Mouse (Mus musculus): ENCODE data around the gene Akr1b10. TPM values are rescaled to one million over a fixed set of nuclear protein-coding genes. Genes with fewer than 3 reads are reported as not detected.
"Not testable (repeated sequence)": the region's sequence is repeated elsewhere in the genome, so short reads cannot be mapped to it uniquely, and the experiment has no call there.

Gene Akr1b10
- polyA plus RNA-seq, 1 experiment = 102 TPM

- Histone ChIP-seq H3K4me1 (ENCODE audit: control insufficient read depth, insufficient read depth, low read length) (peaks cover 24% of the 10 kb centered on the region), H3K27ac (ENCODE audit: insufficient read depth, low read depth, low read length) (no peak overlapping the region), H3K4me3 (ENCODE audit: insufficient read depth, low read length) (no peak overlapping the region)
- no peak for TF ChIP-seq CTCF (IDR thresholded peaks at IDR 0.05; ENCODE audit: low read depth, low read length)
- TF ChIP-seq POLR2A (IDR thresholded peaks at IDR 0.05; ENCODE audit: borderline replicate concordance, low read depth, low read length) = no peak
Measured at GRCm38 (mm10) chr6:34370081-34370480, 13.9 kb upstream of the Akr1b10 start.

- Histone ChIP-seq H3K27ac (ENCODE audit: insufficient read depth, low read depth, low read length) (no peak overlapping the region), H3K4me1 (ENCODE audit: control insufficient read depth, insufficient read depth, low read length) (peaks cover 24% of the 10 kb centered on the region), H3K4me3 (ENCODE audit: insufficient read depth, low read length) (no peak overlapping the region; the same call in 1 of the 2 replicates)
- TF ChIP-seq POLR2A (IDR thresholded peaks at IDR 0.05; ENCODE audit: borderline replicate concordance, low read depth, low read length) = no peak
- TF ChIP-seq CTCF (IDR thresholded peaks at IDR 0.05; ENCODE audit: low read depth, low read length) = 0 out of 2 replicates have a peak, but pooled peaks have one; percentile 11
Measured at GRCm38 (mm10) chr6:34371700-34372351, 12.2 kb upstream of the Akr1b10 start.

- TF ChIP-seq POLR2A (IDR thresholded peaks at IDR 0.05; ENCODE audit: borderline replicate concordance, low read depth, low read length) = no peak
- TF ChIP-seq CTCF (IDR thresholded peaks at IDR 0.05; ENCODE audit: low read depth, low read length) = no peak
- H3K4me3 ChIP-seq (ENCODE audit: insufficient read depth, low read length) = 0 out of 2 replicates have a peak overlapping the region, but pooled peaks have one; percentile 3
- no peak overlapping the region for H3K27ac ChIP-seq (ENCODE audit: insufficient read depth, low read depth, low read length)
- peaks cover 12% of the 10 kb centered on the region for H3K4me1 ChIP-seq (ENCODE audit: control insufficient read depth, insufficient read depth, low read length)
Measured at GRCm38 (mm10) chr6:34373841-34374240, 10.2 kb upstream of the Akr1b10 start.

- not testable (repeated sequence) for H3K4me3 ChIP-seq (ENCODE audit: insufficient read depth, low read length); H3K27ac ChIP-seq (ENCODE audit: insufficient read depth, low read depth, low read length); H3K4me1 ChIP-seq (ENCODE audit: control insufficient read depth, insufficient read depth, low read length)
Measured at GRCm38 (mm10) chr6:34375888-34376287, 8.1 kb upstream of the Akr1b10 start.

- Histone ChIP-seq H3K27ac (ENCODE audit: insufficient read depth, low read depth, low read length) (no peak overlapping the region), H3K4me3 (ENCODE audit: insufficient read depth, low read length) (no peak overlapping the region), H3K4me1 (ENCODE audit: control insufficient read depth, insufficient read depth, low read length) (0 out of 2 replicates have a peak, but pooled peaks cover 2% of the 10 kb centered on the region)
- TF ChIP-seq CTCF (IDR thresholded peaks at IDR 0.05; ENCODE audit: low read depth, low read length) (no peak), POLR2A (IDR thresholded peaks at IDR 0.05; ENCODE audit: borderline replicate concordance, low read depth, low read length) (no peak)
Measured at GRCm38 (mm10) chr6:34383401-34383800, 617 bp upstream of the Akr1b10 start.

- 0 out of 2 replicates have a peak, but pooled peaks cover 2% of the 10 kb centered on the region for H3K4me1 ChIP-seq (ENCODE audit: control insufficient read depth, insufficient read depth, low read length)
- no peak for TF ChIP-seq CTCF (IDR thresholded peaks at IDR 0.05; ENCODE audit: low read depth, low read length)
- TF ChIP-seq POLR2A (IDR thresholded peaks at IDR 0.05; ENCODE audit: borderline replicate concordance, low read depth, low read length) = no peak
- H3K27ac ChIP-seq (ENCODE audit: insufficient read depth, low read depth, low read length) = peak overlapping the region; percentile 86
- H3K4me3 ChIP-seq (ENCODE audit: insufficient read depth, low read length) = peak overlapping the region; percentile 81
Measured at GRCm38 (mm10) chr6:34384701-34385370, 818 bp downstream of the Akr1b10 start.

GRCm38 (mm10) chr6:34388420-34389156 is 4.6 kb downstream of the Akr1b10 start:
- Histone ChIP-seq H3K27ac (ENCODE audit: insufficient read depth, low read depth, low read length) (no peak overlapping the region), H3K4me3 (ENCODE audit: insufficient read depth, low read length) (no peak overlapping the region), H3K4me1 (ENCODE audit: control insufficient read depth, insufficient read depth, low read length) (no peaks in the 10 kb centered on the region; the same call in 1 of the 2 replicates)
- TF ChIP-seq POLR2A (IDR thresholded peaks at IDR 0.05; ENCODE audit: borderline replicate concordance, low read depth, low read length) (no peak), CTCF (IDR thresholded peaks at IDR 0.05; ENCODE audit: low read depth, low read length) (no peak)

- Histone ChIP-seq H3K27ac (ENCODE audit: insufficient read depth, low read depth, low read length) (no peak overlapping the region), H3K4me3 (ENCODE audit: insufficient read depth, low read length) (no peak overlapping the region), H3K4me1 (ENCODE audit: control insufficient read depth, insufficient read depth, low read length) (peaks cover 47% of the 10 kb centered on the region)
- TF ChIP-seq CTCF (IDR thresholded peaks at IDR 0.05; ENCODE audit: low read depth, low read length) = no peak
- TF ChIP-seq POLR2A (IDR thresholded peaks at IDR 0.05; ENCODE audit: borderline replicate concordance, low read depth, low read length) = no peak
Measured at GRCm38 (mm10) chr6:34395897-34396296, 11.9 kb downstream of the Akr1b10 start.

GRCm38 (mm10) chr6:34398431-34398830 is 14.4 kb downstream of the Akr1b10 start:
- H3K4me3 ChIP-seq (ENCODE audit: insufficient read depth, low read length) = no peak overlapping the region; the same call in 1 of the 2 replicates
- TF ChIP-seq POLR2A (IDR thresholded peaks at IDR 0.05; ENCODE audit: borderline replicate concordance, low read depth, low read length) (no peak), CTCF (IDR thresholded peaks at IDR 0.05; ENCODE audit: low read depth, low read length) (no peak)
- H3K4me1 ChIP-seq (ENCODE audit: control insufficient read depth, insufficient read depth, low read length) = peaks cover 50% of the 10 kb centered on the region
- H3K27ac ChIP-seq (ENCODE audit: insufficient read depth, low read depth, low read length) = peak overlapping the region; percentile 80

Measured in bone marrow macrophage, adult 2 months (primary cell).